8 mouse cellular contexts compared by ENCODE assay signal in the genomic region with DNA sequence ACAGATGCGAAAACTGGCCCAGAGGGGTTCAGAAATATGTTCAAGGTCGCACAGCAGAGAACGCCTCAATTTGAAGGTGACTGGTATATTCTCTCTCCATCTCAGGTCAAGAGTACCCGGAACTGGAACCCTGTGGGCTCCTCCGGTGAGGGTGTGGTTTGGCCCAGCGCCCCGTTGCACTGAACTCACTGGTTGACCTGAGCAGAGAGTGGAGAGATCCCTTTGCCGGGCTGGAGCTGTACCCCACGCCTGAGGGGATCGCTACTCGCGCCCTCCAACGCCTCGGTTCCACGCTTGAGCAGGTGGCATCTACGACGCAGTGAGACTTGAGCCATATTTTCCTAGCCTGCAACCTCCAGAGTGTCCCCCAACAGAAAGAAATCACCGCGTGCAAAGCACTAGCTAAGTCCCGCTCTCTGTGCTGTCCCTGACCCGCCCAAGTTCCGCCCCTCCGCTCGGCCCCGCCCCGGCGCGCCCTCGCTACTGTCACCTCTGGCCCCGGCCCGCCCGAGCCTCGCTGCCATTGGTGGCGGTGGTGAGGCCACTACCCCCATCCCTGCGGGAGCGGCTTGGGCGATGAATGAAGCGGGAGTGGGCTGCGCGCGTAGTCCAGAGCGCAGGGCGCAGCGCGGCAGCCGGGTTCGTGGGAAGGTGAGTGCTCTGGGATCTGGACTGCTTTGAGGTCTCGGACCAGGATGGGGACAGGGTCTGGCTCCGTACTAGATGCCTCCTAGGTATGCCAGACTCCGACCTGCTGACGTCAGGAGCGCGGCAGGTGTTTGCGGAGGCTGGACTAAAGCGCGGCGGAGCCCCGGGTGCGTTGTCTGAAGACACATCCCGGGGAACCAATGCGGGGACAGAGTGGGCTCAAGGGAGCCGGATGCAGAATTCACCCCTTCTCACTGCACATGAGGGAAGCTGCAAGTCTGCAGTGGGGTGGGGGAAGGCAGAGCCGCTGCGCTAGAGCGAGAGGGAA. TPM values are rescaled to one million over a fixed set of nuclear protein-coding genes. Genes with fewer than 3 reads are reported as not detected.
A peak's percentile ranks its signal among the peaks of the same experiment; 100 is the strongest.
DNase-seq lines count a peak whose midpoint lies in the region; ATAC-seq lines count a peak whose summit lies in the region.

A gene (plus strand): TSS at position 523 of the 976 bp plus-strand sequence.

- ATAC-seq in hindbrain, embryonic 12.5 days (ENCODE audit: low FRiP score) = peak; percentile 85

- H3K27ac ChIP-seq in hindbrain, embryonic 12.5 days = no peak within 1 kb of the TSS

- DNase-seq in MN1 (ENCODE audit: low spot score) = peak; percentile 97
- peak; percentile 88 for DNase-seq in cerebellum, adult 8-10 months
- peak; percentile 33 to 56 for DNase-seq in frontal cortex, postnatal 14 days (ENCODE audit: low spot score in 2 of 2)
- DNase-seq in layer of hippocampus, postnatal 36 days = peak; percentile 60 to 66
- peak; percentile 94 for DNase-seq in lung, postnatal 36 days
- DNase-seq in retina, embryonic 14.5 days (ENCODE audit: low spot score) = peak; percentile 91
- DNase-seq in thymus, postnatal 36 days = peak; percentile 93

- no peaks in the 10 kb centered on the region for H3K9me3 ChIP-seq in hindbrain, embryonic 12.5 days (replicated peaks)

- peaks cover 57% of the 10 kb centered on the region for H3K27me3 ChIP-seq in hindbrain, embryonic 12.5 days

- H3K4me2 ChIP-seq in hindbrain, embryonic 12.5 days (replicated peaks) = peak within 1 kb of the TSS; percentile 87

- peaks cover 21% of the 10 kb centered on the region for H3K4me1 ChIP-seq in hindbrain, embryonic 12.5 days

- 2% methylated on average over 65 of the region's 65 CpGs for WGBS in hindbrain, embryonic 12.5 days

- H3K36me3 ChIP-seq in hindbrain, embryonic 12.5 days = no peaks in the 10 kb centered on the region

- peak within 1 kb of the TSS; percentile 51 for H3K9ac ChIP-seq in hindbrain, embryonic 12.5 days

- H3K4me3 ChIP-seq in hindbrain, embryonic 12.5 days = peak within 1 kb of the TSS; percentile 51

RNA-seq across cellular contexts. Expression of the gene that starts here (rescaled TPM):
- 3.2 and 3.4 TPM in 2 replicates for polyA plus RNA-seq in hindbrain, embryonic 12.5 days (2016; fragmentation: Nextera tagmentation; extraction: Ambion mirVana)
- 1 to 10 TPM in 1 of 2 experiments, under 1 TPM in 1; 0.87 to 2.6 TPM for total RNA-seq in layer of hippocampus, postnatal 36 days (2021)

Comparison
In these comparisons a context has a peak if more than half of its experiments do, and no peak if none do; other contexts are left out.
1. DNase-seq: peak in every context shown above with its lines; median percentile 97 in MN1; 94 in lung, postnatal 36 days; 93 in thymus, postnatal 36 days; 91 in retina, embryonic 14.5 days; 88 in cerebellum, adult 8-10 months; 63 in layer of hippocampus, postnatal 36 days; 44 in frontal cortex, postnatal 14 days.